Mouse (Mus musculus): ENCODE data around the gene Csnk2a1.

Gene Csnk2a1

DNA sequence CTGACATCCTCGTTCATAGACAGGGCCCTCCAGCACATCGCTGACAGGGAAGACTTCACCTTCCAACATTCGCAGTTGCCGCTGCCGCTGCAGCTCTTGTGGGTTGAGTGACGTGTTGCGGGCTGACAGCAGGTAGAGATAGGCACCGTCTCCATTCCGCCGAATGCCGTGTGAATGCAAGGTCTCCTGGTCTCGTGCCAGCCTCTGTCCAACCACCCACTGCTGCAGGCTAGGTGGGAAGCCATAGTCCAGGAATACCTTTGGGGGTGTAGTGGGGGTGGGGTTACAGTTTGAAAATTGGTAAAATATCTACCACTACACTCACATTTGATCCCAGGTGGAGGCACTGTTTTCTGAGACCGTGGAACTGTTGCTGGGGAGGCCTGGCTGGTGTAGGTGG is 99.5 kb downstream of the Csnk2a1 start:
- no peak for DNase-seq

DNA sequence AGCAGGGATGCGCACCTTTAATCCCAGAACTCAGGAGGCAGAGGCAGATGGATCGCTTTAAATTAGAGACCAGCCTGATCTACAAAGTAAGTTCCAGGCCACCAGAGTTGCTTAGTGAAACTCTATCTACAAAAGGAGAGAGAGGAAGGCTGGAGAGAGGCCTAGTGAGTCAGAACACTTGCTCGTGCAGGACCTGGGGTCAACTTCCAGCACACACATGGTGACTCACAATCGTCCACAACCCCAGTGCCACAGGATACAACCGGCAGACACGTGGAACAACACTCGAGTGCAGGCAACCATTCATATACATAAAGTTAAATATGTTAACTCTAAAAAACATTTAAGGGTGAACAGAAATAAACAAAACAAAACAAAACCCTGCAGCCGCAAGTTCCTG is 100.0 kb downstream of the Csnk2a1 start:
- no peak for DNase-seq

DNA sequence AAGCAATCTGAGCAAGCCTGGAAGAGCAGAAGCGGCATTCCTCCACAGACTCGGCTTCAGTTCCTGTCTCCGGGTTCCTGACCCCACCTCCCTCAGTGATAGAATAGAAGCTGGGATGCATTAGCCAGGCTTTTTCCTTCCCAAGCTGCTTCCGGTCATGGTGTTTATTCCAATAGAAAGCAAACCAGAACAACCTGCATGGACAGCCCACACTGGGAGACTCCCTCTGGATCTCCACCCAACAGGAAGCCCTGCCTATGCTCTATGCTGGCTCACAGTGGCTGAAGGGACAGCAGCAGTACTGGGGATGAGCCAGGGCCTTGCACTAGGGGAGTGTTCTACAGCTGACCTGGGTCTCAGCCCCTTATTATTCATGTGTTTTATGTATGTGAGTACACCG is 101.3 kb downstream of the Csnk2a1 start:
- DNase-seq, result no peak

DNA sequence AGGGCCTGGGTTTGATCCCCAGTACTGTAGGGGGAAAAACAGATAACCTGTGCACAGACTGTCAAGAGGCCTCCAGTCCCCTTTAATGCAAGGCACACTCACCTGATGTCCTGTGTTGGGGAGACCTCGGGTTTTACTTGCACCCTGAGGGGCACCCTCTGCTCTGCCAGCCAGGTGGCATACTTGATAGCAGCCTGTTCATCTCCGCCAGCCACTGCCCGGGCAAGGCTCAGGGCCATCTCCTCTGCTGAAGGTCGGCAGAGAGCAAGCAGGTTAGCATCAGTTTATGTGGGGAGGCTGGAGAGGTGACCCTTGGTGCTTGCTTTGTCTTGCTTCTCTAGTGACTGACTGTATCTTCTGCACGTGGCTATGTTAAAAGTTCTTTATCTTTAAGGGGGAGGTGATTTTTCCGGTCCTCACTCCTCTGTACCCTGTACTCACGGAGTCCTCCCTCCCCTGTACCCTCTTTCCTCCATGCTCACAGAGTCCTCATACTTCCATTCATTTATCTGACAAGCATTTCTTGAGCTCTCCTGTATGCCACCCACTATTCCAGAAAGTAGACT is 104.3 kb downstream of the Csnk2a1 start:
- no peak for DNase-seq

Measured in cerebellum, postnatal 36 days (tissue).